Mouse (Mus musculus): ENCODE results near the gene Cpeb2. TPM values are rescaled to one million over a fixed set of nuclear protein-coding genes. Genes with fewer than 3 reads are reported as not detected.

Gene Cpeb2
- polyA plus RNA-seq, 1 experiment: 8.8 TPM

GRCm38 (mm10) chr5:43239141-43239835, 6.3 kb downstream of the Cpeb2 start:
- DNase-seq (ENCODE audit: low read depth): no peak

DNA sequence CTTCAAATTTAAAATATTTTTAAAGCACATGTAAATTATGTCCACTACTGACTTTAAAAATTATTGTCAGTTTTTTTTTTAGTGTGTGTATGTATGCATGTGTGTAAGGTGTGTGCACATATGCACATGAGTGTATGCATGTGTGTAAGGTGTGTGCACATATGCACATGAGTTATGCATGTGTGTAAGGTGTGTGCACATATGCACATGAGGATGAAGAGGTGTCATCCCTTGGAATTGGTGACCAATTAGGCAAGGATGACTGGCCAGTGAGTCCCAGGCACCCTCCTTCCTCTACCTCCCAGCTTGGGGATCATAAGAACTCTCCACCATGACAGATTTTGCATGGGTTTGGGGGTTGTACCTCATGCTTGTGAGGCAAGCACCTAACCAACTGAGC, 7.8 kb downstream of the Cpeb2 start:
- DNase-seq (ENCODE audit: low read depth): no peak

DNA sequence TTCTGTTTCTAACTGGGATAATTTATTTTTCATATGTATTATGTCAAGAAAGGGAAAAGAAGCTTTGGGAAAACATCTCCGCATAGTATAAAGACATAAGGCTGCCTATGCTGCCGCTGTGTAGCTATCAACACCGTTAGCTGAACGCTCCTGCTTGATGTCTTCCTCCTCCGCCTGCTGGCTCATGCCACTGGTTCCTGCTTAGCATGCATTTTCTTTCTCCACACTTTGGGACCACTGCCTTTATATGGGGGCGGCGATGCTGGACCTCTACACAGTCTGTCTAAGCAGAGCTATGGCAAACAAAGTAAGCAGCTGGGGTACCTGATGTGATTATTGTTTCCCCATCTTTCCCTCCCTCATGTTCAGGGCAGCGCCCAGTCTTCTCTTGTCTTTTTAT, 13.3 kb downstream of the Cpeb2 start:
- DNase-seq (ENCODE audit: low read depth): no peak

DNA sequence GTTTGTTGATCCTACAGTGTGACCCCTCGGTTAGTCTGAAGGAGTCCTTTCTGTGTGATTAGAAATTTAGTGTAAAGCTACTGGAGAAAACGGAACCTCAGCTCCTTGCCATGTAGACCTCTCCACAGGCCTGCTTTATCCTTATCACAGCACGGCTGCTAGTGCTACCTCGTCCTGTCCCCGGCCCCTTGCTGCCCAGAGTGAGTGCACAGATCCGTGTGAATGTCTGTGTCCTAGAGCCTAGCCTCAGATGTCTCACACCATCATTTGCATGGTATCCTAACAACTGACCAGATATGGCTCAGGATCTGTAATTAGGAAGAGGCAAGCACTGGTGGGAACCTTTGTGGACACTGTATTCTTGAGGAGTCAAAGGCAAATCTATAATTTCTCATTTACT, 14.0 kb downstream of the Cpeb2 start:
- no peak for DNase-seq (ENCODE audit: low read depth)

DNA sequence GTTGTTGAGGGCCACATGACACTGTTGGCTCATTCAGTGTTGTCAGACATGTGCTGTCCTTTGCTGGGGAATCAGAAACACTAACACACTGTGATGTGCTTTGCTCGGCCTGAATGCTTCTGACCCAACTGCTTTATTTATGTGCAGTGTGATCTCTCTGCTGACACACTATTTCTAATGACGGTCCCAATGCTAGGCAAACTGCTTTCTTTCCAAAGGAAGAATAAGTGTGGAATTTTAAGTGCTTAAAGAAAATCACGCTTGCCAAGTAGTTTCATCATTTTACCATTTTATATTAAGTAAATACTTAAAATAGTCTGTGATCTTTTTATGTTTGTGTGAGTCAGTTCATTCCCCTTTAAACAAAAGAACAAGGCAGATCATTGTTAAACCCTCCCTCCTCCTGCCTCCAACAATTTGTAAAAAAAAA, 15.0 kb downstream of the Cpeb2 start:
- no peak for DNase-seq (ENCODE audit: low read depth)

DNA sequence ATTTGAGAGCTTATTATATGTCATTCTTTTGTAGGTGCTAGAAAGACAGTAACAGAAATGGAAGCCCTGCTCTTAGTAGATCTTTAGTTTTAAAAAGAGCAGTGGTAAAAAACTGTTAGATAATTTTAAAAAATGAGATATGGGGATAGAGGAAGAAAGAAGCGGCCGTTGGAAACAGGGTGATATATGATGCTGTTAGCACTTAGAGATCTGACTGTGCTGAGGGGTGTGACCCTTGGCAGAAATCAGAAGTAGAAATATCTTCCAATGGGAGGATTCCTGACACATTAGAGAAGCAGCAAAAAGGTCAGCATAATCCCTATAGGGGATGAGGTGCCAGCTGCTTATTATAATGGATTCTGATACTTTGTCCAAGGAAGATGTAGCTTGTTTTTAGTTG, 24.5 kb downstream of the Cpeb2 start:
- DNase-seq (ENCODE audit: low read depth): no peak

DNA sequence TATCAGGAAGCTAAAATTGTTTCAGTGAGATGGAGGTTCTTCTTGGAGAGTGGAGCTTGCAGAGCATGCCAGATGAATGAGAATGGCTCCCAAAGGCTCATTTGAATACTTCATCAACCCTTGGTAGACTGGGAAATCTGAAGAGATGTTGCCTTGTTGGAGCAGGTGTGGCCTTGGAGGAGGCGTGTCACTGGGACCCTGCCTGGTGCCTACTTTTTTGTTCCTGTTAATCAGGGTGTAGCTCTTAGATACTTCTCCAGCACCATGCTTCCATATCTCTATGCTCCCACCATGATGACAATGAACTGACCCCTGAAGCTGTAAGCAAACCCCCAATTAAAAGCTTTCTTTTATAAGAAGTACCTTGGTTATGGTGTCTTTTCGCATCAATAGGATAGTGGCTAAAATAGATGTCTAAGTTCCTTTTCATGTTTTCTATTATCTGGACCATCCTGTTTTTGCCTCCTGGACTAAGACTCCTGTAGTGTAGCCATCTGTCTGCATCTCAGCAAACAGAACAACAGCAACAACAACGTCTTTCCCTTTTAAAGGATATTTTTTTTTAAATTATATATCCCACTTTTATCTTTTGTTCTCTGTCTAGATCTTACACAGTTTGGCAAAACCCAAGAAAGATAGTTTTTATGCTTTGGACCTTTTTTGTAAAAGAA, 25.6 kb downstream of the Cpeb2 start:
- no peak for DNase-seq (ENCODE audit: low read depth)

DNA sequence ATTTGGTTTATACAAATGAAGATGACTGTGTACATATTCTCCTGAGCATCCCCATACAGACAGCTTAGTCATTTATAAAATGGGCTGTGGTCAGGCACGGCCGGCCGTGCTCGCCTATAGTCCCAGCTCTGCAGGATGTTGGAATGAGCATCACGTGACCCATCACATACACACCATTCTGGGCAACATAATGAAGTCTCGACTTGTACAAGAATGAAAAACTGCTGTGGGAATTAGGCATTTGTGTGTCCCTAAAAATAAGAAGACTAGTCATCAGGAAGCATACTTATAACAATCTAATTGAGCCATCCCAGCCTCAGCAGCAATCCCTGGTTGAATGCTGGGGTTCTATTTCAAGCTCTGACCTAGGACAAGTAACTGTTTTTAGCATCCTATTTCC, 28.8 kb downstream of the Cpeb2 start:
- DNase-seq (ENCODE audit: low read depth): no peak

GRCm38 (mm10) chr5:43263951-43264350, 31.0 kb downstream of the Cpeb2 start:
- no peak for DNase-seq (ENCODE audit: low read depth)

DNA sequence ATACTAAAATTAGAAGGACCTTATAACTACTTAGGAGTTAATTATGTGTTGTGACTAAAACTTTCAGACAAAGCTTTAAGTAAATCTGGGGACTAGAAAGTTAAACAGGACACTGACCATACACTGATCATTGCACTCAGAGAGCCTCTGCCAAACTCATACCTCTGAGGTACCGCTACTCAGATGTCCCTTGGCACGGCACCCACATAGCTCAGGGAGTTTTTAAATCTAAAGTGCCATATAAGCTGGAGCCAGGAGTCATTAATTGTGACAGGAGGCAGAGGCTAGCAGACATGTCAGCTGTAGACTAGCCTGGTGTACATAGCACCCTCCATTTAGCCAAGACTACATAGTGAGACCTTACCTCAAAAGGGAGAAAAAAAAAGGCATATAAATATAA, 31.7 kb downstream of the Cpeb2 start:
- no peak for DNase-seq (ENCODE audit: low read depth)

GRCm38 (mm10) chr5:43277982-43278381, 45.0 kb downstream of the Cpeb2 start:
- no peak for DNase-seq (ENCODE audit: low read depth)

GRCm38 (mm10) chr5:43279774-43280173, 46.8 kb downstream of the Cpeb2 start:
- DNase-seq (ENCODE audit: low read depth): no peak

DNA sequence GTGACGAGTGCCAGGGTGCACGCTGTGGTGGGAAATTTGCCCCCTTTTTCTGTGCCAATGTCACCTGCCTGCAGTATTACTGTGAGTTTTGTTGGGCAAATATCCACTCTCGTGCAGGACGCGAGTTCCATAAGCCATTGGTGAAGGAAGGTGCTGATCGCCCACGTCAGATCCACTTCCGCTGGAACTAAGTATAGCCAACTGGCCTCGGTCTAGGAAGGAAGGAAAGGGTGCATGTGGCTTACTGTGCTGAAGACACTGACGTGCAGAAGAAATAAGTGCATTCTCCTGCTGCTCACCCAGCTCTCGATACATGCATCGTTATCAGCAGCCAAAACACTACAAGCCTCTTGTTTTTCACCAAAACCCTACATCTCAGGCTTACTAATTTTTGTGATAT, 52.8 kb downstream of the Cpeb2 start:
- no peak for DNase-seq (ENCODE audit: low read depth)

DNA sequence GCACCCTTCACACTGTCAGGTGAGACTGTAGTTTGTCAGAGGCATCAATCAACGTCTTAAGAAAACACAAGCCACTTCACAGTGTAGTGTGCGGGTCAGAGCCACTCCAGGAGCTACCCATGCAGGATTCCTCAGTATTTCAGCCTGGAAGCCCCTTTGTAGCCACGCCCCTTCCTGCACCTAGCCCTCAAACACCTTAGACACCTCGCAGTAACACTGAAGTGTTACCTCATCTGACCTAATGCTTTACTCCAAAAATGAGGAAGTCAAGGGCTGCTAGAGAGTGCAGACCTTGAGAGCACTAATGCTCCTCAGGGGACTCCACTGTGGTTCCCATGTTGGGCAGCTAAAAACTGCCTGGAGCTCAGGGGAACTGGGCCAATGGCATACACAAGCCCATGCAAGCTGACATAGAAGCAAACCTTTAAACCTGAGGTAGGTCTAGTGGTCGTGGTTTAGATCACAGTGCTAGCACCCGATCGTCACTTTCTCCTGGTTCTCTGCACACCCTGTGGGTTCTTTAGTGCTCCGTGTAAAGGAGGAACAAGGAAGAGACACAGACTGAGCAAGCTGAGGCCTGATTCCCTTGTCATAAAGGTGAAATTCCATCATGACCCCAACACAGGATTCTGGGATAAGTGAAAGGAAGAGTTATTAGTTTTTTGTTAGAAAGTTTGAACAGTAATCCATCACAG, 56.9 kb downstream of the Cpeb2 start:
- no peak for DNase-seq (ENCODE audit: low read depth)

GRCm38 (mm10) chr5:43293136-43293535, 60.2 kb downstream of the Cpeb2 start:
- no peak for DNase-seq (ENCODE audit: low read depth)

GRCm38 (mm10) chr5:43297459-43297858, 64.5 kb downstream of the Cpeb2 start:
- no peak for DNase-seq (ENCODE audit: low read depth)

GRCm38 (mm10) chr5:43298975-43299374, 66.0 kb downstream of the Cpeb2 start:
- no peak for DNase-seq (ENCODE audit: low read depth)

DNA sequence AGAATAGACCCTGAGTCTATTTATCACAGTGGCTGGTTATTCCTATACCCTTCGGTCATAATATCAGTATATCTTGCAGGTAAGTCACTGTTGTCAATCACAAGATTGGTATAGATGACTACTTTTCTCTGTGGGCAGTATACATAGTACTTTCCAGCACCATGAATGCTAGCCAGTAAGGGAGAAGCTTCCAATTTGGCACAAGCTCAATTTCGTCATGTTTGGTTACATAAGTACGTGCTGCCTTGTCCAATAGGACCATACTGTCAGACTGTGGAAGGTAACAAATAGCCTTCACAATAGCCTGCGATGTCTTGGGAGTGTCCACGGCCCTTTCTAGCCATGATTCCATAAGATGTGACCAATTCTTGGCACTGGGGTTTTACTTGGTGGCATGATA, 67.1 kb downstream of the Cpeb2 start:
- DNase-seq (ENCODE audit: low read depth): peak; percentile 61

DNA sequence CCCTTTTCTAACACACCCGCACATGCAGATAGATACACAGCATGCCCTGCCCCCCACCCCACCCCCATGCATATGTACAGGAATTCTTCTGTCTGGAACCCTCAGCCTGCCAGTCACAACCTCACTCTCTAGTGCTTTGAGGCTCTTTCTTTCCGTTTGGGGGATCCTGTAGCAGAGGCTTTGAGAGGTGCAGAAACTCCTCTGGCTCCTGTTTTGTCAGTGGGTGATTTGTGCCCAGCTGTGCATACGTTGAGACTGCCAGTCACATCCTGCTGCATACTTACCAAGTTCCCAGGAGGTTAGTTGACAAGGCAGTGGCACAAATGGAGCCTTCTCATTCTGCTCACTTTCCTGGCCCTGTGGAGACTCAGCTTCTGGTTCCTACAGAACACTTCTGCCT, 68.0 kb downstream of the Cpeb2 start:
- DNase-seq (ENCODE audit: low read depth): no peak

- DNase-seq (ENCODE audit: low read depth): no peak
Measured at GRCm38 (mm10) chr5:43303504-43303903, 70.5 kb downstream of the Cpeb2 start.

DNA sequence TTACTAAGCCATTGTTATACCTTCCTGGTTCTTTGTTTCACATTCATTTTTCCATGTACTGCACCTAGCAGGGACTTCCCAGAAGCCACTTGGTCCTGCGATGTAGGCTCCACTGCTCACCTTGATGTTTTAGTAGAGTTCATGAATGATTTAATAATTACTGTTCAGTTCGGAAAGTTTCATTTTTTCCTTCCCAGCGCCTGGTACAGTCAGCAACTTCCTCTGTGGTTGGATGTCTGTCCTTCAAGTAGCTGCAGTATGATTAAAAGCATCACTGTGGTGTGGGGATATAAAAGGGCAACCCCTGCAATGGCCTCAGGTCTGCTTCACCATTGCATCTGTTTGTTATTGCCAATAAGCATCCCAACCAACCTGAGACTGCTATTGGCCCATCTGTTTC, 72.5 kb downstream of the Cpeb2 start:
- no peak for DNase-seq (ENCODE audit: low read depth)

GRCm38 (mm10) chr5:43309961-43310360, 77.0 kb downstream of the Cpeb2 start:
- no peak for DNase-seq (ENCODE audit: low read depth)

- DNase-seq (ENCODE audit: low read depth): no peak
Measured at GRCm38 (mm10) chr5:43324311-43324862, 91.4 kb downstream of the Cpeb2 start.
